Mouse (Mus musculus): ENCODE measurements around the gene Rab13. TPM values are rescaled to one million over a fixed set of nuclear protein-coding genes. Genes with fewer than 3 reads are reported as not detected.
"Not testable (repeated sequence)": the region's sequence is repeated elsewhere in the genome, so short reads cannot be mapped to it uniquely, and the experiment has no call there.

Rab13 gene
- polyA plus RNA-seq, 1 experiment from 2014 or later = 25.4 TPM

DNA sequence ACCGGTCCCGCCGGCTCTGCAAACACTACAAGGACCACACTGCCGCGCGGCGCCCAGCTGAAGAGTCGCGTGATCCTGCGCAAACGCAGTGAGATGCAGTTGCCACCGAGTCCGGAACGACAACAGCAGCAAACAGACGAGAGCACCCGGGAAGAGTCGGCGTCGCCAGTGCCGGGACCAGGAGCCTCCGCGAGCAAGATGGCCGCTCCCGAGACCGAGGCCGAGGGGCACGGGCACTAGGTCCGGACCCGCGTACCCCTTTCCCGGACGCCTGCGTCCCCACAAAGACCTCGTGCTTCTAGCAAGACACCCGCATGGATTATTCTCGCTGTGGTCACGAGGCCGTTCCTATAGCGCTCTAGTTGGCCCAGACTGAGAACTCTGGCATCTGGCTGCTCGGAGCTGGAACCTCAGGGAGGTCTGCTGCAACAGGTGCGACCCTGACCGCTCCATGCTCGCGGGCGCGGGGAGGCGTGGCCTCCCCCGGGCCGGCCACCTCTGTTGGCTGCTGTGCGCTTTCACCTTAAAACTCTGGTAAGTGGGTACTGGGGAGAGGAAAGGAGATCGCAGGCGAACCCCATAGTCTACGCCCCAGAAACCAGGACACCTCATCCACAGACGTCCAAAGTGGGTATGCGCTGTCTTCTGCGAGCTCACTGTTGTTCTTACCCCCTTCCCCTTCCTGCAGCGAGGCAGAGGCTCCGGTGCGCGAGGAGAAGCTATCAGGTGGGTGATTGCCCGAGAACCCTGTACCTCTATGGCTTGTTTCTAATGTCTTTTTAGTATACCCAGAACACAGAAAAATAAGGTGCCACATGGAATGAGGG is 18.2 kb downstream of the Rab13 start, which contains the start of gene Jtb:
Gene Jtb, plus strand, starts transcription at position 91 of the 827 bp plus-strand sequence.
- no peaks in the 10 kb centered on the region for H3K27me3 ChIP-seq (replicated peaks; ENCODE audit: low read depth, poor library complexity, severe bottlenecking)
- peak within 1 kb of the TSS; percentile 88 for H3K4me3 ChIP-seq
- WGBS = under 1% methylated on average over 61 of the region's 61 CpGs
- peak within 1 kb of the TSS; percentile 89 for H3K27ac ChIP-seq (replicated peaks)
- no peaks in the 10 kb centered on the region for H3K9me3 ChIP-seq
- peaks cover 38% of the 10 kb centered on the region for H3K36me3 ChIP-seq (replicated peaks)
- peak; percentile 93 for DNase-seq (ENCODE audit: low spot score)
- H3K4me1 ChIP-seq = peaks cover 16% of the 10 kb centered on the region

DNA sequence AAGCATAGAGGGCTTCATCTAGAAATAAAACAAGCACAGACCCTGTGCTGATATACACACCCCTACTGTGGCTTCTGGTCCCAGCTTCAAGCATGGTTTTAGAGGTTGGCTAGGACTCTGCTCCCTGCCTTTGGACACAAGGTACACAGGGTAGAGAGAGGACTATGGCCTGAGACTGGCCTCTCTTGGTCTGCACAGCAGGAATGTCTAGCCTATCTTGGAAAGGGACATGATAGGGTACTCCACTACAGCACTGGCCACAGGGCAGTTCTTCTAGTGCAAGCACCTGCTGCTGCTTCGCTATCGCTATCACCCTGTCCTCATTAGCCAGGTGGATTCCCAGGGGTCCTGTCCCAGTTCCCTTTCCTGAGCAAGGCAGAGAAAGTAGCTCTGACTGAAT is 27.8 kb downstream of the Rab13 start:
- peaks cover 7% of the 10 kb centered on the region; the same call in 1 of the 2 replicates for H3K27me3 ChIP-seq (replicated peaks; ENCODE audit: low read depth, poor library complexity, severe bottlenecking)
- no peaks in the 10 kb centered on the region for H3K9me3 ChIP-seq
- H3K4me3 ChIP-seq = no peak overlapping the region
- 90% methylated on average over 2 of the region's 2 CpGs for WGBS
- peaks cover 9% of the 10 kb centered on the region for H3K36me3 ChIP-seq (replicated peaks)
- H3K27ac ChIP-seq (replicated peaks) = no peak overlapping the region
- H3K4me1 ChIP-seq = peaks cover 18% of the 10 kb centered on the region
- DNase-seq (ENCODE audit: low spot score) = no peak

DNA sequence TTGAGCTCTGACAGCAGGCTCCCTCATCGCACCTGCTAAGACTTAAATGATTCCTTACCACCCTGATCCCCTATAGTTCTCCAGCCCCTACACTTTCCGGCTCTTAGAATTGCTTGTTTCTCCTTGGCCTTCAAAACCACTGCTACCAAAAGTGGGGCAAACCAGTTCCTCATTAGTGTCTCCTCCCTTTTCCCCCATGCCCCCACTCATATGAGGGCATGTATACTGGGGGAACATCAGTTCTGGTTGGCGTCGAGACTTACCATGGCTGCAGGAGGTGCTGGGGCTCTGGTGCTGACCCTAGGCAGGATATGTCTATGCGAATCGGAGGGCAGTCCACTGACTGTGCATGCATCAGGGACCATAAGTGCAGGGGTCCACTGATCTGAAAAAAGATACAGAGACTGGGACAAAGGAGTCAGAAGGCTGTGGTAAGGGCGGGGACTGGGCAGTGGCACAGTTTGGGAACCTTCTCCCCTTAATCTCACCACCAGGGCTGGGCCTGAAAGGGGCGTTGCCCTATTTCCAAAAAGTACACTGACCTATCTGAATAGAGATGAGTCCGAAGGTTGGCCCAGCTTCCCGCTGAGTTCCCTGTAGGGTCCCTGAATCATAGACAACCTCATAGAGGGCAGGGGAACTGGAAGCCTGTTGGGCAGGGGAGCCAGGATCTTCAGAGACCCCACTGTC is 28.3 kb downstream of the Rab13 start:
- no peak for DNase-seq (ENCODE audit: low spot score)
- 84% methylated on average over 10 of the region's 10 CpGs for WGBS

DNA sequence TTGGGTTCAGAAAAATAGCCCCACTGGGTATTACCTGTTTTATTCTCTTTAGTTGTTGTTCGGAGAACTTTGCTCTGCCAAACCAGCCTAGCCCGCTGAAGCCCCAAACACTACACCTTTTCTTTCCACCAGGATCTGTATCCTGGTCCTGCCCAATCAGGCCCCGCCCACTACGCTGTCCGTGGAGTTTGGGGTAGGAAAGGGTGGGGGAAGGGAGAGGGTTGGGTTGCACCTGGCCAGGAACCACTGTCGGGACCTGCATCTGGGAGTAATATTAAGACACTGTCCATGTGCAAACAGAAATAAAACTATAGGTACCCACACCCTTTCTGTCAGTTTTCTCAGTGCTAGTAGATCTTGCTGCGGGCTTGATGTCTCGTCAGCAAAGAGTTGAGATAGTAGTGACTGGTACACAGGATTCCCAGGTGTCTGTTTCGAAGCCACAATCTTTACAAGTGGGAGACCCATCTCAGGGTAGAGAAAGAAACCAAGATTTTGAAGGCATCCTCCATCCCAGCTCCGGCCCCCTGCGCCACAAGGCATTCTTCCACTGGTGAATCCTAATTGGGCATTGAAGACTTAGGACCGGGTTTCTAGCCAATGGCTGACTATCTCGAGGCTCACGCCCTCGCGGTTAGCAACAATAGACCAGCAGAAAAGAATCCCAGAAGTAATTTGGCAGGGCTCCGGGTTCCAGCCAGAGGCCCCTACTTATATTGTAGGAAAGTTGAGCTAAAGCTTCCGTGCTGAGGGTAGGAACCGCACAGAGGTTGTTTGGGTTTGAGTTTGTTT is 29.7 kb downstream of the Rab13 start, which contains the start of gene Creb3l4:
Gene Creb3l4, minus strand, starts transcription at position 529 of the 792 bp plus-strand sequence.
- no peaks in the 10 kb centered on the region for H3K9me3 ChIP-seq
- peaks cover 26% of the 10 kb centered on the region for H3K4me1 ChIP-seq
- peak within 1 kb of the TSS; percentile 57 for H3K4me3 ChIP-seq
- no peaks in the 10 kb centered on the region for H3K36me3 ChIP-seq (replicated peaks)
- WGBS = 2% methylated on average over 19 of the region's 19 CpGs
- peak; percentile 75 for DNase-seq (ENCODE audit: low spot score)
- H3K27me3 ChIP-seq (replicated peaks; ENCODE audit: low read depth, poor library complexity, severe bottlenecking) = peaks cover 7% of the 10 kb centered on the region; the same call in 1 of the 2 replicates
- peak within 1 kb of the TSS; percentile 82 for H3K27ac ChIP-seq (replicated peaks)

More for the DNA sequence above, 28.3 kb downstream of the Rab13 start:
- H3K9me3 ChIP-seq = no peaks in the 10 kb centered on the region
- H3K36me3 ChIP-seq (replicated peaks) = peaks cover 4% of the 10 kb centered on the region
- H3K4me3 ChIP-seq = peak overlapping the region; percentile 13; the same call in 1 of the 2 replicates
- H3K4me1 ChIP-seq = peaks cover 18% of the 10 kb centered on the region
- 0 out of 2 replicates have a peak overlapping the region, but pooled peaks have one; percentile 4 for H3K27ac ChIP-seq (replicated peaks)
- H3K27me3 ChIP-seq (replicated peaks; ENCODE audit: low read depth, poor library complexity, severe bottlenecking) = peaks cover 7% of the 10 kb centered on the region; the same call in 1 of the 2 replicates

DNA sequence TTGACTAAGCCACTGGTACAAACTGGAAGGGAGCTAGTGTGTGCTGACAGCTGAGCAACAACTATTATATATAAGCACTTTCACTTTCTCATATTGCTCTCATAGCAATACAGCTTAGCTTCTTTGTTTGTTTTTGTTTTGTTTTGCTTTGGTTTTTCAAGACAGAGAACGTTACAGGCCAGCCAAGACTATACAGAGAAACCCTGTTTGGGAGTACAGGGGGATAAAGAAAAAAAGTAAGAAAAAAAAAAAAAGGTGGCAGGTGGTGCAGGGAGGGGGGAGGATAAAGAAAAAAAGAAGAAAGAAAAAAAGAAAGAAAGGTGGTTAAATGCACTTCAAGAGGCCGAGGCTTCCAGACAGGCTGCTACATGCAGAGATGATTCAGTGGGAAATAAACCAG is 31.9 kb downstream of the Rab13 start:
- WGBS = 74% methylated on average over 2 of the region's 2 CpGs
- H3K4me3 ChIP-seq = no peak overlapping the region
- H3K27me3 ChIP-seq (replicated peaks; ENCODE audit: low read depth, poor library complexity, severe bottlenecking) = peaks cover 7% of the 10 kb centered on the region; the same call in 1 of the 2 replicates
- H3K9me3 ChIP-seq = no peaks in the 10 kb centered on the region
- H3K27ac ChIP-seq (replicated peaks) = no peak overlapping the region
- DNase-seq (ENCODE audit: low spot score) = no peak
- peaks cover 39% of the 10 kb centered on the region for H3K4me1 ChIP-seq
- peaks cover 12% of the 10 kb centered on the region for H3K36me3 ChIP-seq (replicated peaks)

DNA sequence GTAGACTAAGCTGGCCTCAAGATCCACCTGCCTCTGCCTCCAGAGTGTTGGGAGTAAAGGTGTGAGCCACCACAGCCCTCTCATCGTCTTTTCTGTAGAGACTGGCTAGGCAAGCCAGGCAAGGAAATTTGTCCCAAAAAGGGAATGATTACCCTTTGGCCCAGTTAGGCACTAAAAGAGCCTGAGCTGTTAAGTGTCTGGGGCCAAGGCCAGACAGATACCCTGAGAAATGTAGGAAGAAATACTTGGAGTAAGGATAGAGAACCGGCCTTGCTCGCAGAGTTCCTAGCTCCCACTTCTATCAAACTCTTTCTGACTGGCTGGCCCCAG is 34.1 kb downstream of the Rab13 start:
- Histone ChIP-seq H3K9me3 (no peaks in the 10 kb centered on the region), H3K4me3 (peak overlapping the region; percentile 80), H3K27me3 (replicated peaks; ENCODE audit: low read depth, poor library complexity, severe bottlenecking) (no peaks in the 10 kb centered on the region), H3K27ac (replicated peaks) (peak overlapping the region; percentile 93), H3K36me3 (replicated peaks) (peaks cover 27% of the 10 kb centered on the region), H3K4me1 (peaks cover 36% of the 10 kb centered on the region)
- 2% methylated on average over 3 of the region's 3 CpGs for WGBS
- no peak for DNase-seq (ENCODE audit: low spot score)

DNA sequence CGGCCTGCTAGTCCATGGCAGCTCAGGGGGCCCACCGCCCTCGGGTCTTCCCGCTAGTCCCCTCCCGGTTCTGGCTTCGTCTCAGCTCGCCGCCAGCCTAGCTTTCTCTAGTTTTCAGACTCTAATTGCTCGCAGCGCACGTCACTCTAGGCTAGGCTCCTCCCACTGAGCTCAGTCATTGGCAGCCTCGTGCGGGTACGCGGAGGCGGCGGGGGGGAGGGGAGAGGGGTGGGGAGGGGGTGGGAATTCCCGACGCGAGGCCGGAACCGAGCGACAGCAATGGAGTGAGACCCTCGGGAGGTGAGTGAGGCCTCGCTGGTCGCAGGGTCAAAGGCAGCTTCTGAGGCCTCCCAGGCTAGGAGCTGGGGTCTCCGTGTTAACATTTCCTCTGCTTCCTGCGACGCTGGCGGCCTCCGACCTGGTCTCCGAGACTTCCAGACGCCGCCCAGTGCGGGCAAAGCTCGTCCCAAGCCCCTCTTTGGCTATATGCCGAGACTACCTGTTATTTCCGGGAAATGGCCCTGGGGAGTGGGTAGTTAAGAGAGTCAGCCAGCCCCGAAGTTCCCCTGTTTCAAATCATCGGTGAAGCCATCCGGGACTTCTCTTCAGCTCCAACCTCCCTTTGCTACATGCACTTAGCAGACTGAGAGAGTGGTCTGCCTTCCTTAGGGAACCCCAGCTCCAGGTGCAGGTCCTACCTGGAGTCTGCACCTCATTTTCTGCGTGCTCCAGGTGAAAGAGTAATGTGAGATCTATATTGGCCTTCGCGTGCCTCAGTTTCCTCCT is 34.7 kb downstream of the Rab13 start, which contains the start of gene Slc39a1:
Gene Slc39a1, plus strand, starts transcription at position 213 of the 786 bp plus-strand sequence.
- peak; percentile 96 for DNase-seq (ENCODE audit: low spot score)
- Histone ChIP-seq H3K4me3 (peak within 1 kb of the TSS; percentile 80), H3K27ac (replicated peaks) (peak within 1 kb of the TSS; percentile 93), H3K9me3 (no peaks in the 10 kb centered on the region), H3K27me3 (replicated peaks; ENCODE audit: low read depth, poor library complexity, severe bottlenecking) (no peaks in the 10 kb centered on the region), H3K36me3 (replicated peaks) (peaks cover 27% of the 10 kb centered on the region), H3K4me1 (peaks cover 30% of the 10 kb centered on the region)
- WGBS = under 1% methylated on average over 44 of the region's 44 CpGs

DNA sequence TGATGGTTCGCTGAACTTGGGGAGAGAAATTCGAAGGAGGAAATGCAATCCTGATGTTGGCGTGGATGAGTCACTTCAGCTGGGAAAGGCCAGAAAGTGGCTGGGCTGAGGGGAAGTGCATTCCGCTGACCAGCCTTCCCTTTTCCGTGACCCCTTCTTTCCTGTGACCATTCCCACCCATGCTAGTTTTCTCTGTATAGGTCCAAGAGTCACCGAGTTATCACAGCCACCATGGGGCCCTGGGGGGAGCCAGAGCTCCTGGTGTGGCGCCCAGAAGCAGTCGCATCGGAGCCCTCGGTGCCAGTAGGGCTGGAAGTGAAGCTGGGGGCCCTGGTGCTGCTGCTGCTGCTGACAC is 35.2 kb downstream of the Rab13 start:
- H3K27ac ChIP-seq (replicated peaks) = peak overlapping the region; percentile 93
- peak; percentile 43 for DNase-seq (ENCODE audit: low spot score)
- 7% methylated on average over 10 of the region's 10 CpGs for WGBS

DNA sequence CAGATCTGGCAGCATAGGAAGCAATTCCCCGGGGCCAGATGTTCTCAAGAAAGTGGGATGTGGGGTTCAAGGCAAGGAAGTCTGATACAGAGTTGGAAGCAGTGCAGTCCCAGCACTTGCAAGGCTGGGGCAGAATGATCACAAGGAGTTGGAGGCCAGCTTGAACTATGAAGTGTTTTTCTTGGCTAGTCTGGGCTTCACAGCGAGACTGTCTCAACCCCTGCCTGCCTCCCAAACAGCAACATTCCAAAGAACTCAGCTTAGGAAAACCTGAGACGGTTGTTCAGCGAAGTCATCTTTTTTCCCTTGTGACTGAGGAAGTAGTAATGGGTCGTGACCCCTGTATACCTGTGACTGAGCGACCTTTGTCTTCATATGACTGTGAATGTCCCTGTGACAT is 37.3 kb downstream of the Rab13 start:
- no peak overlapping the region for H3K4me3 ChIP-seq
- no peak overlapping the region for H3K27ac ChIP-seq (replicated peaks)
- no peaks in the 10 kb centered on the region for H3K27me3 ChIP-seq (replicated peaks; ENCODE audit: low read depth, poor library complexity, severe bottlenecking)
- no peak for DNase-seq (ENCODE audit: low spot score)
- H3K36me3 ChIP-seq (replicated peaks) = peaks cover 27% of the 10 kb centered on the region
- 89% methylated on average over 6 of the region's 6 CpGs for WGBS
- peaks cover 38% of the 10 kb centered on the region for H3K4me1 ChIP-seq
- no peaks in the 10 kb centered on the region for H3K9me3 ChIP-seq

More for the DNA sequence above, 35.2 kb downstream of the Rab13 start:
- no peaks in the 10 kb centered on the region for H3K9me3 ChIP-seq
- no peaks in the 10 kb centered on the region for H3K27me3 ChIP-seq (replicated peaks; ENCODE audit: low read depth, poor library complexity, severe bottlenecking)
- peak overlapping the region; percentile 80 for H3K4me3 ChIP-seq
- peaks cover 27% of the 10 kb centered on the region for H3K36me3 ChIP-seq (replicated peaks)
- H3K4me1 ChIP-seq = peaks cover 27% of the 10 kb centered on the region

DNA sequence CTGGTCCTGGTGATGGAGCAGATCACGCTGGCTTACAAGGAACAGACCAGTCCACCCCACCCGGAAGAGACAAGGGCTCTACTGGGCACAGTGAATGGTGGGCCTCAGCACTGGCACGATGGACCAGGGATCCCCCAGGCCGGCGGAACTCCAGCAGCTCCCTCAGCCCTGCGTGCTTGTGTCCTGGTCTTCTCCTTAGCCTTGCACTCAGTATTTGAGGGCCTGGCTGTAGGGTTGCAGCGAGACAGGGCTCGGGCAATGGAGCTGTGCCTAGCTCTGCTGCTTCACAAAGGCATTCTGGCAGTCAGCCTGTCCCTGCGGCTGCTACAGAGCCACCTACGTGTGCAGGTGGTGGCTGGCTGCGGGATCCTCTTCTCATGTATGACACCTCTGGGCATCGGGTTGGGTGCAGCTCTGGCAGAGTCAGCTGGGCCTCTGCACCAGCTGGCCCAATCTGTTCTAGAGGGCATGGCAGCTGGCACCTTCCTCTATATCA is 38.3 kb downstream of the Rab13 start:
- Histone ChIP-seq H3K4me1 (peaks cover 44% of the 10 kb centered on the region), H3K36me3 (replicated peaks) (peaks cover 35% of the 10 kb centered on the region)
- H3K9me3 ChIP-seq; DNase-seq (ENCODE audit: low spot score); H3K27ac ChIP-seq (replicated peaks); H3K4me3 ChIP-seq; H3K27me3 ChIP-seq (replicated peaks; ENCODE audit: low read depth, poor library complexity, severe bottlenecking): not testable (repeated sequence)
- 94% methylated on average over 11 of the region's 12 CpGs for WGBS

DNA sequence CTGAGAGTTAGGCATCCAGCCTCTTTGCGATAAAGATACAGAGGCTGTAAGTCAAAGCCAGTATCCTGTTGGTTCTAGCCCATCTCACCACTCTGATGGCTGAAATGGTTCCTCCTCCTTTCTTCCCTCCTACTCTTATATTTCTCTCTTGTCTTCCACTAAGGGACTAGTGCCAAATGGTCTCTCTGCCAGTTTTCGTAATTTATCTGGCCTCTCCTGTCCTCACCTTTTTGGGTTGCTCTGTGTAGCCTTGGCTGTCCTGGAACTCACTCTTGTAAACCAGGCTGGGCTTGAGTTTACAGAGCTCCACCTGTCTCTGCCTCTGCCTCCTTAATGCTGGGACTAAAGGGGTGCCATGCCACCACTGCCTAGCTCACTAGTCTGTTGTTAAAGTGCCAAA is 39.2 kb downstream of the Rab13 start:
- Histone ChIP-seq H3K36me3 (replicated peaks) (peaks cover 43% of the 10 kb centered on the region), H3K4me1 (peaks cover 41% of the 10 kb centered on the region)
- 92% methylated on average over 2 of the region's 2 CpGs for WGBS
- DNase-seq (ENCODE audit: low spot score); H3K9me3 ChIP-seq; H3K4me3 ChIP-seq; H3K27me3 ChIP-seq (replicated peaks; ENCODE audit: low read depth, poor library complexity, severe bottlenecking); H3K27ac ChIP-seq (replicated peaks): not testable (repeated sequence)
